Mouse (Mus musculus): Measurements from ENCODE around the gene Shmt2. TPM values are rescaled to one million over a fixed set of nuclear protein-coding genes. Genes with fewer than 3 reads are reported as not detected.
A peak's percentile ranks its signal among the peaks of the same experiment; 100 is the strongest.

The Shmt2 gene
- total and polyA plus RNA-seq, 2 experiments from 2014 or later: 51.5 to 109 TPM

- Histone ChIP-seq H3K27ac (ENCODE audit: low read depth) (no peak overlapping the region), H3K4me3 (ENCODE audit: low read depth, low read length) (peak overlapping the region; percentile 52), H3K4me1 (ENCODE audit: control insufficient read depth, insufficient read depth) (peaks cover 13% of the 10 kb centered on the region), H3K9ac (replicated peaks; ENCODE audit: low read depth, low read length) (peak overlapping the region; percentile 49; the same call in 1 of the 2 replicates), H3K4me2 (ENCODE audit: low read depth, low read length) (peak overlapping the region; percentile 92), H3K9me3 (replicated peaks; ENCODE audit: control insufficient read depth, low read length) (no peaks in the 10 kb centered on the region), H3K27me3 (ENCODE audit: control insufficient read depth, insufficient read depth, low read length) (peaks cover 30% of the 10 kb centered on the region), H3K36me3 (replicated peaks; ENCODE audit: control insufficient read depth, insufficient read depth, low read length) (peaks cover 30% of the 10 kb centered on the region)
- WGBS: 5% methylated on average over 12 of the region's 12 CpGs
- ATAC-seq (ENCODE audit: insufficient read depth, low read depth) (no peak), DNase-seq (ENCODE audit: low spot score) (no peak)
- TF ChIP-seq EP300 (IDR thresholded peaks at IDR 0.05; ENCODE audit: low read depth): no peak
- TF ChIP-seq CTCF (IDR thresholded peaks at IDR 0.05; ENCODE audit: low read depth): no peak
Observed at GRCm38 (mm10) chr10:127521611-127522080, 598 bp downstream of the Shmt2 start.

- Histone ChIP-seq H3K27me3 (ENCODE audit: control insufficient read depth, insufficient read depth, low read length) (peaks cover 22% of the 10 kb centered on the region), H3K4me2 (ENCODE audit: low read depth, low read length) (peak overlapping the region; percentile 92), H3K9ac (replicated peaks; ENCODE audit: low read depth, low read length) (no peak overlapping the region), H3K4me1 (ENCODE audit: control insufficient read depth, insufficient read depth) (peaks cover 16% of the 10 kb centered on the region), H3K27ac (ENCODE audit: low read depth) (no peak overlapping the region), H3K4me3 (ENCODE audit: low read depth, low read length) (no peak overlapping the region), H3K36me3 (replicated peaks; ENCODE audit: control insufficient read depth, insufficient read depth, low read length) (peaks cover 30% of the 10 kb centered on the region), H3K9me3 (replicated peaks; ENCODE audit: control insufficient read depth, low read length) (no peaks in the 10 kb centered on the region)
- no peak for DNase-seq (ENCODE audit: low spot score)
- ATAC-seq (ENCODE audit: insufficient read depth, low read depth): no peak
- WGBS: 81% methylated on average over 20 of the region's 20 CpGs
- TF ChIP-seq CTCF (IDR thresholded peaks at IDR 0.05; ENCODE audit: low read depth) (no peak), EP300 (IDR thresholded peaks at IDR 0.05; ENCODE audit: low read depth) (no peak)
Observed at GRCm38 (mm10) chr10:127520714-127521357, 1.4 kb downstream of the Shmt2 start.

- H3K27ac ChIP-seq (ENCODE audit: low read depth): no peak overlapping the region
- no peak overlapping the region for H3K4me2 ChIP-seq (ENCODE audit: low read depth, low read length)
- peaks cover 15% of the 10 kb centered on the region for H3K27me3 ChIP-seq (ENCODE audit: control insufficient read depth, insufficient read depth, low read length)
- no peak for ATAC-seq (ENCODE audit: insufficient read depth, low read depth)
- WGBS: 94% methylated on average over 37 of the region's 37 CpGs
- H3K4me3 ChIP-seq (ENCODE audit: low read depth, low read length): no peak overlapping the region
- TF ChIP-seq EP300 (IDR thresholded peaks at IDR 0.05; ENCODE audit: low read depth) (no peak), CTCF (IDR thresholded peaks at IDR 0.05; ENCODE audit: low read depth) (no peak)
- DNase-seq (ENCODE audit: low spot score): no peak
- H3K9ac ChIP-seq (replicated peaks; ENCODE audit: low read depth, low read length): no peak overlapping the region
- H3K36me3 ChIP-seq (replicated peaks; ENCODE audit: control insufficient read depth, insufficient read depth, low read length): peaks cover 30% of the 10 kb centered on the region
- peaks cover 16% of the 10 kb centered on the region for H3K4me1 ChIP-seq (ENCODE audit: control insufficient read depth, insufficient read depth)
- H3K9me3 ChIP-seq (replicated peaks; ENCODE audit: control insufficient read depth, low read length): no peaks in the 10 kb centered on the region
Observed at GRCm38 (mm10) chr10:127519903-127520713, 2.1 kb downstream of the Shmt2 start.

GRCm38 (mm10) chr10:127519041-127519701, 3.1 kb downstream of the Shmt2 start:
- 96% methylated on average over 24 of the region's 26 CpGs for WGBS
- ATAC-seq (ENCODE audit: insufficient read depth, low read depth): no peak
- Histone ChIP-seq H3K27me3 (ENCODE audit: control insufficient read depth, insufficient read depth, low read length) (peaks cover 10% of the 10 kb centered on the region; the same call in 1 of the 2 replicates), H3K9me3 (replicated peaks; ENCODE audit: control insufficient read depth, low read length) (no peaks in the 10 kb centered on the region), H3K4me2 (ENCODE audit: low read depth, low read length) (no peak overlapping the region), H3K4me1 (ENCODE audit: control insufficient read depth, insufficient read depth) (peaks cover 21% of the 10 kb centered on the region), H3K9ac (replicated peaks; ENCODE audit: low read depth, low read length) (no peak overlapping the region), H3K4me3 (ENCODE audit: low read depth, low read length) (no peak overlapping the region), H3K27ac (ENCODE audit: low read depth) (no peak overlapping the region), H3K36me3 (replicated peaks; ENCODE audit: control insufficient read depth, insufficient read depth, low read length) (peaks cover 30% of the 10 kb centered on the region)
- TF ChIP-seq EP300 (IDR thresholded peaks at IDR 0.05; ENCODE audit: low read depth): no peak
- no peak for TF ChIP-seq CTCF (IDR thresholded peaks at IDR 0.05; ENCODE audit: low read depth)
- no peak for DNase-seq (ENCODE audit: low spot score)

GRCm38 (mm10) chr10:127517941-127518340, 4.3 kb downstream of the Shmt2 start:
- Histone ChIP-seq H3K9ac (replicated peaks; ENCODE audit: low read depth, low read length) (no peak overlapping the region), H3K27ac (ENCODE audit: low read depth) (no peak overlapping the region), H3K4me3 (ENCODE audit: low read depth, low read length) (no peak overlapping the region), H3K9me3 (replicated peaks; ENCODE audit: control insufficient read depth, low read length) (no peaks in the 10 kb centered on the region), H3K4me2 (ENCODE audit: low read depth, low read length) (no peak overlapping the region), H3K4me1 (ENCODE audit: control insufficient read depth, insufficient read depth) (peaks cover 32% of the 10 kb centered on the region), H3K27me3 (ENCODE audit: control insufficient read depth, insufficient read depth, low read length) (peaks cover 14% of the 10 kb centered on the region; the same call in 1 of the 2 replicates), H3K36me3 (replicated peaks; ENCODE audit: control insufficient read depth, insufficient read depth, low read length) (peaks cover 30% of the 10 kb centered on the region)
- WGBS: 94% methylated on average over 22 of the region's 22 CpGs
- DNase-seq (ENCODE audit: low spot score) (no peak), ATAC-seq (ENCODE audit: insufficient read depth, low read depth) (no peak)
- no peak for TF ChIP-seq CTCF (IDR thresholded peaks at IDR 0.05; ENCODE audit: low read depth)

All from heart, postnatal 0 days (tissue).